Mouse (Mus musculus) liver, embryonic 14.5 days (tissue): ENCODE data around the gene Msh5.

Experiments used
- CTCF ChIP-seq: IDR thresholded peaks from 2 replicates; pipeline ENCODE4 v1.5.1; 2016; ENCODE audit warnings: antibody characterized with exemption, low read depth, control low read depth
- EP300 ChIP-seq: IDR thresholded peaks from 2 replicates; pipeline ENCODE4 v1.6.1; 2016; ENCODE audit warnings: antibody characterized with exemption, low read depth

- no peak for TF ChIP-seq EP300
- no peak for TF ChIP-seq CTCF
Measured at GRCm38 (mm10) chr17:35055691-35056495, 9.3 kb upstream of the Msh5 start.
